Mouse (Mus musculus) neural tube, embryonic 15.5 days (tissue): ENCODE results near the gene Acp4. TPM values are rescaled to one million over a fixed set of nuclear protein-coding genes. Genes with fewer than 3 reads are reported as not detected.
"Not testable (repeated sequence)": the region's sequence is repeated elsewhere in the genome, so short reads cannot be mapped to it uniquely, and the experiment has no call there.

Source experiments
- ATAC-seq: fragments of 200-750 bp; cut with Nextera tagmentation; 2 replicates; pipeline ENCODE4 v1.8.0; 2017; ENCODE audit warnings: mild to moderate bottlenecking, moderate TSS enrichment, moderate library complexity; ENCODE audit not compliant: low FRiP score
- H3K27ac ChIP-seq: fragments of 300-500 bp; sonication (generic); replicated peaks from 2 replicates; pipeline ENCODE4 v1.5.1; 2015; ENCODE audit warnings: mild to moderate bottlenecking, inconsistent platforms
- H3K27me3 ChIP-seq: fragments of 300-500 bp; sonication (generic); replicated peaks from 2 replicates; pipeline ENCODE4 v1.6.1; 2015; ENCODE audit warnings: inconsistent platforms
- H3K36me3 ChIP-seq: fragments of 300-500 bp; sonication (generic); 2 replicates; pipeline ENCODE4 v1.6.1; 2015; ENCODE audit warnings: inconsistent platforms
- H3K4me1 ChIP-seq: fragments of 300-500 bp; sonication (generic); 2 replicates; pipeline ENCODE4 v1.6.1; 2015; ENCODE audit warnings: inconsistent platforms
- H3K4me2 ChIP-seq: fragments of 300-500 bp; sonication (generic); 2 replicates; pipeline ENCODE4 v1.6.1; 2015; ENCODE audit warnings: inconsistent platforms, mild to moderate bottlenecking, moderate library complexity
- H3K4me3 ChIP-seq: fragments of 300-500 bp; sonication (generic); replicated peaks from 2 replicates; pipeline ENCODE4 v1.5.1; 2015; ENCODE audit warnings: mild to moderate bottlenecking, inconsistent platforms
- H3K9ac ChIP-seq: fragments of 300-500 bp; sonication (generic); replicated peaks from 2 replicates; pipeline ENCODE4 v1.6.1; 2015; ENCODE audit warnings: mild to moderate bottlenecking, inconsistent platforms
- H3K9me3 ChIP-seq: fragments of 300-500 bp; sonication (generic); replicated peaks from 2 replicates; pipeline ENCODE4 v1.6.1; 2016; ENCODE audit warnings: inconsistent platforms
- WGBS: fragments of 180-500 bp; shearing (Covaris S2); methylation state at CpG from one replicate; pipeline ENCODE4 v1.1.7; 2015; ENCODE audit warnings: mixed read lengths; 5-methylcytosine and 5-hydroxymethylcytosine counted together
- polyA plus RNA-seq: library from polyadenylated mRNA; unstranded; fragments of >200 nt; fragmentation: Nextera tagmentation; extraction: Ambion mirVana; gene quantifications from 2 replicates; pipeline ENCODE4 v1.2.1, GENCODE M21; 2015

The Acp4 gene
- polyA plus RNA-seq, 1 experiment from 2014 or later: 0.15 TPM

DNA sequence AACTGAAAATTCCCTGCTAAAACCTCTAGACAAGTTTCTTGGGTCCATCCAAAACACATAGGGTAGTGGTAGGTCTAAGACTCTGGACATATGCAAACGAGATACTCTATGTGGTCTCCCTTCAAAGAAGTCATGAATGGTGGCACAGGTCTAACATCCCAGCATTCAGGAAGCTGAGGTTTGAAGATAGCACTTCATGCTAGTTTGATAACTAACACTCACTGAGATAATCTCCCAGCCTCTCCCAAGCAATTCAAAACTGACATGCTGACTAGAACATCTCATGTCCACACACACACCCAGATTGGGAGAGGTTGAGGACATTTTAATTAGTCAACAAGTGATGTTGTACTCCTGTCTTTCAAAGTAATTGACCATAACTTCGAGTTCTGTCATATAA lies 17.3 kb downstream of the Acp4 start:
- Histone ChIP-seq H3K4me1 (no peaks in the 10 kb centered on the region), H3K9ac (no peak overlapping the region), H3K9me3 (no peaks in the 10 kb centered on the region), H3K4me2 (no peak overlapping the region), H3K4me3 (no peak overlapping the region), H3K27me3 (0 out of 2 replicates have a peak, but pooled peaks cover 2% of the 10 kb centered on the region), H3K27ac (no peak overlapping the region), H3K36me3 (no peaks in the 10 kb centered on the region)
- WGBS: 53% methylated on average over 2 of the region's 2 CpGs
- no peak for ATAC-seq

DNA sequence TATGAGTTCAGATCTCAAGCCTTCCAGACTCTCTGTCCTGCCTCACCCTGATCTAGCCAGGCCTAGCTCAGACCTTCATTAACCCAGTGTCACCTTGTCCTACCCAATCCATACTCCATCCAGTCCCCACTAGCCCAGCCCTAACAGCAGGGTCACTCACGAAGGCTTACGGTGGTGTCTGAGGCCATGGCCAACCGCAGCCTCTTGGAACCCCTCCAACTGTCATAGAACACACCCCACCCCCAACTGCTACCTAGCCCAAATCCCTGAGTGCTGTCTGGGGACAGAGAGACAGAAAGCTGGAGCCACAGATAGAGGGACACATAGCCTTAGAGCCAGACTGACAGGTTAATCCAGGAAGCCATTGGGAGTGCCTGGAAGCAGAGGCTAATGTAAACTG lies 21.3 kb downstream of the Acp4 start, which contains the start of gene Gm36864:
Gene Gm36864 (plus strand): TSS at position 269 of the 400 bp plus-strand sequence.
- H3K9me3 ChIP-seq: no peaks in the 10 kb centered on the region
- H3K4me2 ChIP-seq: no peak within 1 kb of the TSS
- H3K4me1 ChIP-seq: no peaks in the 10 kb centered on the region
- H3K27ac ChIP-seq: no peak within 1 kb of the TSS
- H3K9ac ChIP-seq: no peak within 1 kb of the TSS
- ATAC-seq: no peak
- H3K4me3 ChIP-seq: no peak within 1 kb of the TSS
- H3K27me3 ChIP-seq: 0 out of 2 replicates have a peak, but pooled peaks cover 2% of the 10 kb centered on the region
- H3K36me3 ChIP-seq: no peaks in the 10 kb centered on the region
- WGBS: 89% methylated on average over 3 of the region's 3 CpGs

DNA sequence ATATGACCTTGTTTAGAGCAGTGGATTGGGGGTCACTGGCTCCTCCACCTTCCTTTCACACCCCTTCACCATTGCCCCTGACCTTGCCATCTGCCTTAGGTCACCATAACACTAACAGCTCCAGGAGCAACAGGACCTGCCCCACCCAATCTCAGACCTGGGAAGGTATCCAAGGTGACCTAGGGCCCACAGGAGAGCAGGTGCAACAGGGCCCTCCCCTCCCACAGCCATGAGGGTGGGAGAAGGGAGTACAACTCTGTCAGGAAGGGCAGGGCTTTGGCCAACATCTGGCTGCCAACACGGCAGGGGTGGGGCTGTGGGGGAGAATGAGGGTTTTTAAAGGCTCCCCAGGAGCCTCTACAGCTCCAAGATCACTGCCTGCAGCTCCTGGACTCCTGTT lies 32.1 kb downstream of the Acp4 start, which contains the start of gene Klk1:
Gene Klk1 (plus strand): TSS at position 285 of the 400 bp plus-strand sequence.
- H3K27me3 ChIP-seq: no peaks in the 10 kb centered on the region
- no peak within 1 kb of the TSS for H3K9ac ChIP-seq
- H3K4me3 ChIP-seq: no peak within 1 kb of the TSS
- no peaks in the 10 kb centered on the region for H3K9me3 ChIP-seq
- ATAC-seq: no peak
- no peaks in the 10 kb centered on the region for H3K36me3 ChIP-seq
- 57% methylated on average over 1 of the region's 1 CpGs for WGBS
- H3K4me1 ChIP-seq: no peaks in the 10 kb centered on the region
- H3K4me2 ChIP-seq: no peak within 1 kb of the TSS
- H3K27ac ChIP-seq: no peak within 1 kb of the TSS

DNA sequence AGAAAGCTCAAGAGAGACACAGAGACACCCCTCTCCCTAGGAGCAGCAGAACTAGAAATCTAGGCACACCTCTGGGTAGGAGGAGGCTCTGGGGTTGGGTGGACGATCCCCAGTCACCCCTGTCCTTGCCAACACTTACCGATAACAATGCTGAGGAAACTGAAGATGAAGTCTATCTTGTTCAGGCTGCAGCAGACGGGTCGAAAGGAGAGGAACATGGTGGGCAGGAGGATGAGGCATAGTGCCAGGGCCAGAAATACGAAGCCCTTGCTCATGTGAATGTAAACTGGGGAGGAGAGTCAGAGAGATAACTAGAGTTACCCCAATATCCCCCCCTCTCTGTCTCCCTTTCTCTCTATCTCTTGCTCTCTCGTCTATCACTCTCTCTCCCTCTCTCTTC lies 34.8 kb downstream of the Acp4 start:
- H3K9ac ChIP-seq, ATAC-seq, H3K4me1 ChIP-seq, H3K4me2 ChIP-seq, H3K36me3 ChIP-seq, H3K27me3 ChIP-seq, H3K4me3 ChIP-seq, H3K9me3 ChIP-seq, H3K27ac ChIP-seq: not testable (repeated sequence)
- WGBS: 77% methylated on average over 6 of the region's 6 CpGs

- ATAC-seq, H3K27me3 ChIP-seq, H3K4me1 ChIP-seq, H3K4me3 ChIP-seq, H3K9ac ChIP-seq, H3K27ac ChIP-seq, H3K4me2 ChIP-seq, H3K9me3 ChIP-seq, H3K36me3 ChIP-seq: not testable (repeated sequence)
- 84% methylated on average over 8 of the region's 10 CpGs for WGBS
Observed at GRCm38 (mm10) chr7:44221601-44222000, 35.6 kb downstream of the Acp4 start.

- no peak for ATAC-seq
- 88% methylated on average over 1 of the region's 1 CpGs for WGBS
- no peaks in the 10 kb centered on the region for H3K9me3 ChIP-seq
Observed at GRCm38 (mm10) chr7:44215645-44216044, 41.5 kb downstream of the Acp4 start, which contains the start of gene Klk1b5. Gene Klk1b5 (plus strand): TSS chr7:44215945.

GRCm38 (mm10) chr7:44208307-44208706 lies 48.9 kb downstream of the Acp4 start:
- Histone ChIP-seq H3K9me3 (no peaks in the 10 kb centered on the region), H3K27ac (no peak overlapping the region), H3K4me2 (no peak overlapping the region), H3K9ac (no peak overlapping the region), H3K36me3 (no peaks in the 10 kb centered on the region), H3K4me1 (no peaks in the 10 kb centered on the region), H3K4me3 (no peak overlapping the region), H3K27me3 (no peaks in the 10 kb centered on the region)
- ATAC-seq: no peak
- 86% methylated on average over 3 of the region's 3 CpGs for WGBS

More at GRCm38 (mm10) chr7:44215645-44216044, 41.5 kb downstream of the Acp4 start, which contains the start of gene Klk1b5:
- H3K27ac ChIP-seq: no peak within 1 kb of the TSS
- no peaks in the 10 kb centered on the region for H3K27me3 ChIP-seq
- H3K4me2 ChIP-seq: no peak within 1 kb of the TSS
- H3K4me1 ChIP-seq: no peaks in the 10 kb centered on the region
- H3K9ac ChIP-seq: no peak within 1 kb of the TSS
- no peaks in the 10 kb centered on the region for H3K36me3 ChIP-seq
- H3K4me3 ChIP-seq: no peak within 1 kb of the TSS

GRCm38 (mm10) chr7:44207135-44207534 lies 50.0 kb downstream of the Acp4 start, which contains the start of gene Klk1b4:
Gene Klk1b4 (plus strand): TSS chr7:44207435.
- H3K4me3 ChIP-seq, H3K9me3 ChIP-seq, H3K9ac ChIP-seq, H3K4me2 ChIP-seq, H3K36me3 ChIP-seq, H3K4me1 ChIP-seq, H3K27ac ChIP-seq, H3K27me3 ChIP-seq, ATAC-seq: not testable (repeated sequence)
- WGBS: 64% methylated on average over 3 of the region's 3 CpGs

Other genes with a start within 250 kb of the Acp4 start
- not detected in 2 replicates for gene Klk1b26, start 245.2 kb downstream of the Acp4 start, polyA plus RNA-seq
- gene Klk1b27, start 205.1 kb downstream of the Acp4 start, polyA plus RNA-seq: not detected in 2 replicates
- gene Klk1b21, start 155.1 kb downstream of the Acp4 start, polyA plus RNA-seq: not detected in 2 replicates
- gene Klk1b22, start 144.7 kb downstream of the Acp4 start, polyA plus RNA-seq: not detected in 2 replicates
- gene Klk1b16, start 120.6 kb downstream of the Acp4 start, polyA plus RNA-seq: not detected in 2 replicates
- gene Klk1b24, start 69.1 kb downstream of the Acp4 start, polyA plus RNA-seq: not detected in 2 replicates
- gene Klk1b3, start 59.2 kb downstream of the Acp4 start, polyA plus RNA-seq: not detected in 2 replicates
- gene Klk1b4, start 49.9 kb downstream of the Acp4 start, polyA plus RNA-seq: not detected in 2 replicates
- not detected in 2 replicates for gene Klk1b5, start 41.4 kb downstream of the Acp4 start, polyA plus RNA-seq
- gene Klk1, start 32.0 kb downstream of the Acp4 start, polyA plus RNA-seq: 0.51 TPM in 1 of 2 replicates, not detected in the other
- gene Gm36864, start 21.2 kb downstream of the Acp4 start, polyA plus RNA-seq: not detected in 2 replicates
- 1.3 and 1.5 TPM in 2 replicates for gene 1700028J19Rik, start 10.7 kb downstream of the Acp4 start, polyA plus RNA-seq
- gene 2410002F23Rik, start 10.7 kb downstream of the Acp4 start, polyA plus RNA-seq: 198 and 218 TPM in 2 replicates
- not detected in 2 replicates for gene Gm15517, start 4.1 kb upstream of the Acp4 start, polyA plus RNA-seq
- gene Clec11a, start 49.5 kb upstream of the Acp4 start, polyA plus RNA-seq: 4.8 and 5.5 TPM in 2 replicates
- 38.1 and 47.6 TPM in 2 replicates for gene Shank1, start 52.9 kb upstream of the Acp4 start, polyA plus RNA-seq
- gene Syt3, start 126.7 kb upstream of the Acp4 start, polyA plus RNA-seq: 67.0 and 75.4 TPM in 2 replicates
- 2.5 and 3.4 TPM in 2 replicates for gene 1700008O03Rik, start 128.4 kb upstream of the Acp4 start, polyA plus RNA-seq
- 11.0 and 14.9 TPM in 2 replicates for gene Lrrc4b, start 171.6 kb upstream of the Acp4 start, polyA plus RNA-seq
- gene Aspdh, start 208.0 kb upstream of the Acp4 start, polyA plus RNA-seq: 2.2 and 4.2 TPM in 2 replicates
- 45.2 and 51.0 TPM in 2 replicates for gene Josd2, start 210.6 kb upstream of the Acp4 start, polyA plus RNA-seq
- gene Emc10, start 239.2 kb upstream of the Acp4 start, polyA plus RNA-seq: 144 and 157 TPM in 2 replicates
- gene Fam71e1, start 239.2 kb upstream of the Acp4 start, polyA plus RNA-seq: 22.6 and 23.2 TPM in 2 replicates